Comparison of ENCODE assay signal across 24 mouse cellular contexts in the genomic region with DNA sequence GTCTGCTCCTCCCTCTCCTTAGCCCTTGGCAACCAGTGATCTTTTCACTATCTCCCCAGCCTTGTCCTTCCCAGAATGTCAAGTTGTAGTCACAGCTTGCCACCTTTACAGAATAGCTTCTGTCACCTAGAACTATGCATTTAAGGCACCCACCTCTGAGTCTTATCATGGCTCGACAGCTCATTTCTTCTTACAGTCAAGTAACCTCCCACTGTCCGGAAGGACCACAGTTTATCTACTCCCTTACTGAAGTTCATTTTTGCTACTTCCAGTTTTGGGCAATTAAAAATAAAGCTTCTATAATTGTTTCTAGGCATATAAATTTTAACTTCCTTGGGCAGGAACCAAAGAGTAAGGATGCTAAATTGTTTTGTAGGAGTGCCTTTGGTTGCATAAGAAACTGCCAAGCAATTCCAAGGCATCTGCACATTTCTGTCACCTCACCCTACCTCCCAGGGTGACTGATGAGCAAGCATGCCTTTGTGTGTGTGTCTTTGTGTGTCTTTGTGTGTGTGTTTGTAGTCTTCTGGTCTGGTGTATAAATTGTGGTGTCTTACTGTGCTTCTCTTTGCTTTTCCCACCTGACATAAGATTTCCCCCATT.
"Had no signal": no experiment of that assay in that cellular context is flagged by ENCODE, and none has a peak within 500 bp of the region (broad histone marks: within the 10 kb centered on the region; RNA-seq: fewer than 3 reads in every experiment).

No protein-coding gene starts in this region.

- H3K9me3 ChIP-seq: intestine, embryonic 15.5 days; kidney, embryonic 15.5 days; limb, embryonic 13.5 days; liver, embryonic 12.5 days; liver, embryonic 15.5 days; lung, embryonic 15.5 days; midbrain, embryonic 15.5 days had no signal

- H3K27me3 ChIP-seq: intestine, embryonic 15.5 days; kidney, embryonic 15.5 days; limb, embryonic 13.5 days; liver, embryonic 12.5 days; liver, embryonic 15.5 days; lung, embryonic 15.5 days; midbrain, embryonic 15.5 days; neural tube, embryonic 13.5 days had no signal

- H3K4me3 ChIP-seq: intestine, embryonic 15.5 days; kidney, embryonic 15.5 days; limb, embryonic 13.5 days; liver, embryonic 12.5 days; liver, embryonic 15.5 days; lung, embryonic 15.5 days; midbrain, embryonic 15.5 days; myocyte; neural tube, embryonic 13.5 days had no signal

- DNase-seq: kidney, adult 11 months; kidney, adult 8-10 months; kidney, postnatal 10 days; kidney, postnatal 36 days; layer of hippocampus, postnatal 36 days; left cerebral cortex, postnatal 4 days; liver; lung, adult 18-20 months; lung, postnatal 10 days; lung, postnatal 4 days; retina, postnatal 1 day; thymus, adult 2 months; thymus, postnatal 14 days; thymus, postnatal 4 days had no signal

- H3K4me2 ChIP-seq: intestine, embryonic 15.5 days; kidney, embryonic 15.5 days; limb, embryonic 13.5 days; liver, embryonic 12.5 days; liver, embryonic 15.5 days; lung, embryonic 15.5 days; midbrain, embryonic 11.5 days; midbrain, embryonic 15.5 days; neural tube, embryonic 13.5 days had no signal

- H3K4me1 ChIP-seq: intestine, embryonic 15.5 days; kidney, embryonic 15.5 days; limb, embryonic 13.5 days; liver, embryonic 12.5 days; liver, embryonic 15.5 days; lung, embryonic 15.5 days; neural tube, embryonic 13.5 days had no signal

- H3K9ac ChIP-seq: intestine, embryonic 15.5 days; kidney, embryonic 15.5 days; limb, embryonic 13.5 days; liver, embryonic 12.5 days; liver, embryonic 15.5 days; lung, embryonic 15.5 days; midbrain, embryonic 15.5 days; neural tube, embryonic 13.5 days had no signal

- ATAC-seq: intestine, embryonic 15.5 days; liver, embryonic 12.5 days; midbrain, embryonic 15.5 days had no signal

- H3K36me3 ChIP-seq: intestine, embryonic 15.5 days; kidney, embryonic 15.5 days; limb, embryonic 13.5 days; liver, embryonic 12.5 days; liver, embryonic 15.5 days; lung, embryonic 15.5 days; midbrain, embryonic 15.5 days; neural tube, embryonic 13.5 days had no signal

- H3K27ac ChIP-seq: intestine, embryonic 15.5 days; kidney, embryonic 15.5 days; limb, embryonic 13.5 days; liver, embryonic 12.5 days; liver, embryonic 15.5 days; lung, embryonic 15.5 days; midbrain, embryonic 15.5 days; neural tube, embryonic 13.5 days had no signal
